Mouse (Mus musculus): Measurements from ENCODE around the gene Evx1. TPM values are rescaled to one million over a fixed set of nuclear protein-coding genes. Genes with fewer than 3 reads are reported as not detected.

Gene Evx1
- total RNA-seq, 2 experiments from 2014 or later = not detected

DNA sequence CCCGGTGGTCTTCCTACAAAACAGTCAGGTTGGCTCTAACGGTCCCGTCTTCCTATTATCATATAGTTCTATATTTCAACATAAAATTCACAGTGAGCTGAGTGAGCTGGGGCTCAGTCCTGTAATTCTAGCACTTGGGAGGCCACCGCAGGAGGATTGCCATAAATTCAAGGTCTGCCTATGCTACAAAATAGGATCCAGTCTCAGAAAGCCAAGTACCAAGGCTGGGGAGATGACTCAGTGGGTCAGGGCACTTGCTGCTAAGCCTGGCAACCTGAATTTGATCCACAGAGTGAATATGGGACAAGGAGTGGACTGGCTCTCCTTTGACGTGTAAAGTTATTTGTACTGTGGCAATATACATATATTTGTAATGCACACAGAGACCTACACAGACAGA is 29.4 kb upstream of the Evx1 start:
- no peak for ATAC-seq (replicated peaks; ENCODE audit: low FRiP score, poor library complexity, severe bottlenecking)

DNA sequence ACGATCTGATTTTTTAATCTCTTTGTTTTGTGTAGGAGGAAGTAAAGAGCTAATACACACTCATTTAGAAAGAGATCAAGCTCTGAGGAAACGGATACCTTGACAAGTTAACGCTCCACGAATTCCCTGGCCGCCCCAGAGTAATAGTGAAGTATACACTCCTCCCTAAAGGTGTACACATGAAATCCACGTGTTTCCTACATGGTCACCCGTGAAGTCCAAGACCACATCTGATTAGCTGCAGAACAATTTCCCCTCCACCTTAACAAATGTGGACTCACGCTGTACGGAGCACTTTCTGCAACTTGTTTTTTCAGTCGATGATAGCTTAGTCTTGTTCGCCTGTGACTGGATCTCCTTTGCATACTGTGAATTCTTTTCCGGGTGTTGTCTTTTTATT is 23.1 kb upstream of the Evx1 start:
- ATAC-seq (replicated peaks; ENCODE audit: low FRiP score, poor library complexity, severe bottlenecking) = no peak

DNA sequence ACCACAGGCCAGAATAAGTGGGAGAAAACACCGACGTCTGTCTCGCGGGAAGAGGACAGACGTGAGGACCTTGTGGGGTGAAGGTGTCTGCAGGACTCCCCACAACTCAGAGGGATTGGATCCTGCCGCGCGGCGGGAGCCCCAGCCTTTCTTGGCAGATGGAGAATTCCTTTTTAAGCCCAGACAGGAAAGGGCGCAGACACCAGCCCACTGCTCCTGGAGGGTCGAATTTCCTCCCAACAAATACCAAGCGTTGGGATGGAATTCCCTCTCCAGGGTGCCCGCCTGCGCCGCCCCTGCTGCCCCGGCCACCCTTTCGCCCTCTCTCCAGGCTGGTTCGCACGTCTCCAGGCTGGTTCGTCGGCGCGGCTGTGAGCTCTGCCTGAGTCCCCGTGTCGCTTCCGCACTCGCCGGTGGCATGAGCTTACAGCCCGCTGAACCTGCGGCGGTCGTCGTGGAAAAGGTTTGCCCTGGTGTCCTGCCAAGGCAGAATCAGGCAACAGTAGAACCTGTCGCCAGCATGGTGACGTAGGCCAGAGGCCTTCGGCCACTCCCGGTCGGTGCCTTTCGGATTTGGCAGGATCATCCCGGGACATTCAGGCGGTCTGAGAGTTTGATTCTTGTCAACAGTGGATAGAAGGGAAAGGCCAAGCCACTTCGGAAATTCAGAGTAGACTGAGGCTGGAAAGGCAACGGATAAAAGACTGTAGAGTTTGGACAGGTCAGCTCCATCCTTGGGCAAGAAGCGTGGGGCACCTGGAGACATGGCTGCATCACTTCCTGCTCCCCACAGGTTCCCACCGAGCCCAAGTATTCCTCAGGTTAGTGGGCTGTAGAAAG is 22.1 kb upstream of the Evx1 start:
- ATAC-seq (replicated peaks; ENCODE audit: low FRiP score, poor library complexity, severe bottlenecking) = no peak

DNA sequence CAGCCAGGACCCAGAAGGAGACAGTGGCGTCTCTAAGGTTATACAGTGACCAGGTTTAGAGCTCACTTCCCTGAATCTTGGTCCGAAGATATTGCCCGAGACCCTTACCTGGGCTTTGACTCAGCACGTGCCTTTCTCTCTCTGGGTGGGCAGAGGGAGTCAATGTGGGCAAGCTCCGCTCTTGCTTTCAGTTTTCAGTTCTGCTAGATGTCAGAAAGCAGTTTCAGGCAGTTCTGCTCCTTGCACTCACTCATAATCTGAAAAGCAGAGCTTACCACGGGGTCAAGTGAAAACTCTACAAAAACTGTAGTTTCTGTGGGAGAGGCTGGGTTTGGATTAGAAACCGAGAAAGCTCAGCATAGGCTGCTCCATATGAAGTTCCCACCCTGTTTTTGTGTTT is 21.0 kb upstream of the Evx1 start:
- no peak for ATAC-seq (replicated peaks; ENCODE audit: low FRiP score, poor library complexity, severe bottlenecking)

DNA sequence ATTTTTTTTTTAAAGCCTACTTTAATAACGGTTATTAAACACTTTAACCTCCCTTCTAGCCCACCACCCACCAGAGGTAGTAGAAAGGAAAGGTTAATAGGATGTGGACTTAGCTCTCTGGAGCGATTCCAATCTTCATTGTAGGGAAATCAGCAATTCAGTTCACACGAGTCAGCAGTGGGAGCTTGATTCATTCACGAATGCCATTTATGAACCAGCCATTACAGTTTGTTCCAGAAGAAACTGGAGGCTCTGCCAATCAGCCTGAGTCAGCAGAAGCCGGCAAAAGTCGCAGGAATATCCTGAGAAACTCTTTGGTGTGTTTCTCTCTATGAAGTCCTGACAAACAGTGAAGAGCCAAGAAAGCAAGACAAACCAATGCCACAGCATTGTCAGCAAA is 18.7 kb upstream of the Evx1 start:
- no peak for ATAC-seq (replicated peaks; ENCODE audit: low FRiP score, poor library complexity, severe bottlenecking)

DNA sequence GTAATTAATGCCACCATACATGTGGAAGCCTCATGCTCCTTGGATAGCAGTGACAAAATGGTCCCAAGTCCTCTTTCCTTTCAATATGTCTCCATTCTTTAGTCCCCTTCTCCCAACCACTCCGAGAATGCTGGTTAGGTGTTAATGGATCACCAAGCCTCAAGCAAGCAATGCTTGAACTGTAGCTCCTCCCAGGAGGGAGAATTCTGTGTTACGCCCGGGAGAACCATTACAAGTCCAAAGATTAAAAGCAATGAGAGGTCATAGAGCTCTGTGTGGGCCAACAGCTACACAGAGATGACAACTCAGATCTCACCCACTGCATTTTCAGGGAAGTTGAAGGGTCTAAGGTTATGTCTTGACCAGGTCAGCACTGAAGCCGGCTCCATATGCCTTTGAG is 14.8 kb upstream of the Evx1 start:
- ATAC-seq (replicated peaks; ENCODE audit: low FRiP score, poor library complexity, severe bottlenecking) = no peak

DNA sequence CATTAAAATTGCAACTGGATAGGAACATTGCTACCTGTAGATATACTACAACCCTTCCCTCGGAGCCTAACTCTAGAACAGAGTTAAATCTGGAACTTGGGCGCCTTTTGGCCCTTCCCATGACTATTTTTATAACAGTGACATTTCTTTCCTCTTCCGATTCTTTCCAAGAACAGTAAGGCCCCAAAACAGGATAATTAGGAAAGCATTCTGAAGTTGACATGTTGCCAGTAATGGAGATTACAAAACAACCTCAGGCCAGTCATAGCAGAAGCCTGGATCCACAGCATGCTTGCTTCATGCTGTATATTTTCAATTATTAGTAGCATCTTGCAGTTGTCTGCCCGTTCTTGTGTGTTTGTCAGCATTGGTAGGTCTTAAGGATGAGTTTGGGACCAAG is 12.5 kb upstream of the Evx1 start:
- no peak for ATAC-seq (replicated peaks; ENCODE audit: low FRiP score, poor library complexity, severe bottlenecking)

DNA sequence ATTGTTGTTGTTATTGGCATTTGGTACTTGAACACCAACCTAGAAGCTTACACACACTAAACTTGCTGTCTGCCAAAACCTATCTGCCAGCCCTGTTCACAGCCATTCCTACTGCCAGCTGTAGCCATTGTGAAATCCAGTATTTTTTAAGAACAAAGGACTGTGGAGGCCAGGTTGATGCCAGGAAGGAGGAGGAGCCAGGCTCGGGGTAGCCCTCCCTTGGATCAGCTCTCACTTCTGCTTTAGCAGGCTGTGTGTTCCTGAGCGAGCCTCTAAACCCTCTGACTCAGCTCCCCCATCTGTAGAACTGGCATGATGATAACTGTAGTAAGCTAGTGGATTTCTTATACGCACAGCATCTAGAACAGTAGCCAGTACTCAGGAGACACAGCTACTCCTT is 9.9 kb upstream of the Evx1 start:
- ATAC-seq (replicated peaks; ENCODE audit: low FRiP score, poor library complexity, severe bottlenecking) = no peak

DNA sequence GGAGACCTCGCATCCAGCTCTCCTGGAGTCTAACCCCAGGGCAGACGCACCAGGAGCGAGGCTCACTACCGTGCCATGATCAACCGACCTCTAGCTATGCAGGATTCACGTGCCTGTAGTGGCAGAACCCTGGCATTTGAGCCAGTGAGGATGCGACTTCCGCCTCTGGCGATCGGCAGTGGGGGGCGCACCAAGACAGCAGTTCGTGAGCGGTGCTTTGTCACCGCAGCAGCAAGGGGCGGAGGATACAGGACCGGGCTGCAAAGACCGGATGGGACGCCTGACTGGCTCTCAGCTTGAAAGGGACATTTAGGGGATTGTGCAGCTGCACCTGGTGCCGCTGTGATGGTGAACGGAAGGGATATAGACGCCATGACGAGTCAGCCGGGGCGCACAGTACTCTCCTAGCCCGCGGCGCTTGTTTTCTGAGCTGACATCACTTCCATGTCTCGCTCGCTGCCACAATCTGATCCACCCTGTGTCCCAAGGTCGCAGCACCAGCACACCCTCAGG is 7.4 kb upstream of the Evx1 start:
- ATAC-seq (replicated peaks; ENCODE audit: low FRiP score, poor library complexity, severe bottlenecking) = no peak

DNA sequence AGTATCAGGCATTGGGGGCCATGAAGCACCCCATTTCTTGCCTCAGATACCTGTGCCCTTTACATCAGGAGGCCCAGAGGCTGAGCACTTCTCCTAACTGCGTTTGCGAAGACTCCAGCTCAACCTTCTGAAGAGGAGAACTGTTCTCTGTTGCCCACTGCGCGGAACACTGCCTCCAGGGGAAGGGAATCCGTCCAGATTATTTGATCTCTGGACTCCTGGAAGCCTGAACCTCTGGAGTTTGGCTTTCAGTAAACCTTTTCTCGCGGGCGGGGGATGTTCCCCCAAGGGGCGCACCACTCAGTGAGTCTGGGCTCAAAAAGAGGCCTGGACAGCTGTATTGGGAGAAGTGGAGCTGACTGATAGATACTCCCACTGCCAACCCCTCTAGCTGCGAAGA is 3.5 kb upstream of the Evx1 start:
- ATAC-seq (replicated peaks; ENCODE audit: low FRiP score, poor library complexity, severe bottlenecking) = no peak

DNA sequence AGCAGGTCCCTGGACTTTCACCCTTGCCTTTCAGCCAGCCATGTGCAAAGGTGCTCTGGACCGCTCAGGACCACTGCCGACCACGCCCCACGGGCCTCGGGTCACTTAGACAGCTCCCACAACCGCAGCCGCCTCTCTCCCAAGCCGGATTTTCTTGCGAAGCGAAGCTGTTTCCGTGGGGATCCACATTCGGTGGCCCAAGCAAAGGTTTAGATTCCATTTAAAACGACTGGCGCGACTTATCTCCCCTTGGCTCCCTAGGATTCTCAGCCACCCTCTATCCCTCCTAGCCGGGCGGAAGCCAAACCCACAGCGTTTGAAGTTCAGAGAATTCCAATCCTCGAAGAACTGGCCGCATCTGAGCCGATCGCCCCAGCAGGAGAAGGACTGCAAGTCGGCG is 2.9 kb upstream of the Evx1 start:
- no peak for ATAC-seq (replicated peaks; ENCODE audit: low FRiP score, poor library complexity, severe bottlenecking)

DNA sequence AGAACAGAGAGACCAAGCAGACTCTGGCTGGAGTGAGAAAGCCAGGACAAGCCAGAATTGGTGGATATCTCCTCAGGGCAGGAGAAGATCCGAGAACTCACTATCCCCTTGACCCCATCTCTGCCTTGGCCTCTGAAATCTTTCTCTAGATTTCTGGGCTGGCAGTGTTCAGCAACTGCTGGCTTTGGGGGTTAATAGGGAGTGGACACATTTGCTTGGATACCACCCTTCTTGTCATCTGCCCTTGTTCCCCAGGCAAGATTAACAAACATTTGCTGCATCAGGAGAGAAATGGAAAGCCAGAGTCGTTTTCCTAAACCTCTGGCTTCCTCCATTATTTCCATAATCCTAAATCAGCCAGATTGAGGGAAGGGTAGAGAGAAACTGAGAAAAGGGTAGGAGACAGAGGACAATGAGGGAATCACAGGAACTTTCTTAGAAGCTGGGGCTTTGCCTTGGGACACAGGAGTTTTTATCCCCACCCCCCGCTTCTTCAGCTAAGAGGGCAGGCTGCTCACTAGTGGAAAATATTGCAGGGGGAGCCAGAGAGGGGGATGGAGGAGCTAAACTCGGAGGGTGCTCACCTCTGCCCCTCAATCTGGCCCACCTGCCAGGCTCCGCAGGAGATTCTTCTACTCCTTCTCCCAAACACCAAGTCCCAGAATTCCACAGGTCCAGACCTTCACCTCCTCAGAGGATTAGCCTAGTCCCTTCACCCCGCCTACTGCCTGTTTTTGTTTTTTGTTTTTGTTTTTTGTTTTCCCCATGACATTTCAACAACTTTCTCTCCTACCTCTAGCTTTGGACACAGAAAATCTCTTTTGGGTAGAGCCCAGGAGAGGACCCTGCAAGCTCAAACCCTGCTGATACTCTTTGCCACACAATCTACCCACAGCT is 1.4 kb upstream of the Evx1 start:
- ATAC-seq (replicated peaks; ENCODE audit: low FRiP score, poor library complexity, severe bottlenecking) = no peak

DNA sequence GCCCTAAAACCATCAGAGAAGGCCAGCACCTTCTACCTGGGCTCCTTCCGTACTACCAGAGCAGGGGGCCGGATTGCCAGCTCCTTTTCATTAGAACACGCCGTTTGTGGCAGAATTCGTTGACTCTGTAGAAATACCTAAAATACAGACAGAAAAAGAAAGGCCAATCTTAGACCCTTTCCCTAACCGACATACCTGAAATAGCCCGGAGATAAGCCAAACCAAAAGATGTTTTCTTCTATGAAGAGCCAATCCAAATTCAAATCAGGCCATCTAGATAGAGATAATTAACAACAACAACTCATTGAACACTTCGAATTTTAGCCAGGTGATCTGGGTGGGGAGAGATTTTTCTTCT is 761 bp upstream of the Evx1 start:
- no peak for ATAC-seq (replicated peaks; ENCODE audit: low FRiP score, poor library complexity, severe bottlenecking)

DNA sequence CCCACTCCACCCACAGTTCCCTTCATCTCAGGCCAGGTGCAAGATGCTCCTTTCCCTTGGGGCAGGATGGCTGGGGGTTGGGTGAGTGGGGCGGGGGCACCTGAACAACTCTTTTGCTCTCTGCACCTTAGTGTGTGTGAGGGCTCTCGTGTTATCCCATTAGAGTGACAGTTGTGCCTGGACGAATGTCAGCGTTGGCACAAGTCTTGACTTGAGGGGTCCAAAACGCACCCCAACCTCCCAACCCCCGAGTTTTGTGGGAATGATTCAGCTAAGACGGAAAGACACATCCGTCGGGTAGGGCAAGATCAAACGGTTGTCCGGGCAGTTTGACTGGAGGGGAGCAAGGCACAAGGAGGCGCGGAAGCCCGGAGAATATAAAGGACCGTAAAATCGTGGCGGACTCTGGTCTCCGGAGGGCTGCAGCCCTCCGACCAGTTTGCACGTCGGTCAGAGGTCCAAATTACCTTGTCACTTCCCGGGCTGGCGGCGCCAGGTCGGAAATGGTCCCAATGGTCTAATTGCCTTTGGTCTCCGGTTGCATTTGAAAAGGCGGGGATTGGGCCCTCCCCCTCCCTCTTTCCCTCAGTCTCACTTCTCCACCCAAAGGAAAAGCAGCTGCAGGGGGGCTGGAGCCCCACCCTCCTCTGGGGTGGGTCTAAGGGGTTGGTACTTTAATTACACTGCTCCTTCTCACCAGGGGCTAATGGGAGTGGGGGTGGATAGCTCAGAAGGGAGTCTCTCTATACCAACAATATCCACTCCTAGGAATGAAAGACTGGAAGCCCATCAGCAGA is 1.2 kb downstream of the Evx1 start:
- ATAC-seq (replicated peaks; ENCODE audit: low FRiP score, poor library complexity, severe bottlenecking) = no peak

DNA sequence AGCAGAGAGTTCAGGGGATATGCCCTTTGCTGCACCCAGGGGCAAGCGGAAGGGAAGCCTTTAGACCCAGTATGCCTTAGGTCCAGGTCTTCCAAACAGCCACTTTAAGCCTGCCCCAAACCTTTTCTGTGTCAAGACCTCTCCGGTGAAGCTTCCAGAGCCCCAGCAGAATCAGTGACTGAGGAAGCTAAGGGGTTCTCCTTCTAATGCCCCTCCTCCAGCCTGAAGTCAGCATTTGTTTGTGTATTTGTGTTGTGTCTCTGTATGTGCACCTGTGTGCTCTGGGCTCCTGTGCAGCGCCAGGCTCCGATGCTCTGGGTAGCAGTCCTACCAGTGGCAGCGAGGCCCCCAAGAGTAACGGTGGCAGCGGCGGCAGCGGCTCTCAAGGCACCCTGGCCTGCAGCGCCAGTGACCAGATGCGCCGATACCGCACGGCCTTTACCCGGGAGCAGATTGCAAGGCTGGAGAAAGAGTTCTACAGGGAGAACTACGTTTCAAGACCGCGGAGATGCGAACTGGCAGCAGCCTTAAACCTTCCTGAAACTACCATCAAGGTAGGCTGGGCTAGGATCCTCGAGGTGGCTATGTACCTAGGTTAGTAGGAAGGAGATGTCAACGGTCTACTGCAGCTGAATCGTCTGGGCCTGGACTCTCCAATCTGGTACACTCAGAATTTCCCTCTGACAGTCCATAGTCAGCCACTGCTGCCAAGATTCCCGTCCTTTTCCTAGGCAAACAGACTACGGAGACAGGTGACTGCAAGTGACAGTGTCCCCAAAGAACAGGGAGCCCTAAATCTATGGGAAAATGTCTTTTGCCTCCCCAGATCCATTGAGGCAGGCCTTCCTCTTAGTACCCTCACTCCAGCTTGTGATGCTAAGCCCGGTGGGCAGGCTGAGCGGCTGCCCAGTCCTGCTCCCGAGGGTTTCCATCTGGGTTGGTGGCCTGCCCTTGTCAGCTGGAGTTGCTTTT is 2.4 kb downstream of the Evx1 start:
- ATAC-seq (replicated peaks; ENCODE audit: low FRiP score, poor library complexity, severe bottlenecking) = no peak

DNA sequence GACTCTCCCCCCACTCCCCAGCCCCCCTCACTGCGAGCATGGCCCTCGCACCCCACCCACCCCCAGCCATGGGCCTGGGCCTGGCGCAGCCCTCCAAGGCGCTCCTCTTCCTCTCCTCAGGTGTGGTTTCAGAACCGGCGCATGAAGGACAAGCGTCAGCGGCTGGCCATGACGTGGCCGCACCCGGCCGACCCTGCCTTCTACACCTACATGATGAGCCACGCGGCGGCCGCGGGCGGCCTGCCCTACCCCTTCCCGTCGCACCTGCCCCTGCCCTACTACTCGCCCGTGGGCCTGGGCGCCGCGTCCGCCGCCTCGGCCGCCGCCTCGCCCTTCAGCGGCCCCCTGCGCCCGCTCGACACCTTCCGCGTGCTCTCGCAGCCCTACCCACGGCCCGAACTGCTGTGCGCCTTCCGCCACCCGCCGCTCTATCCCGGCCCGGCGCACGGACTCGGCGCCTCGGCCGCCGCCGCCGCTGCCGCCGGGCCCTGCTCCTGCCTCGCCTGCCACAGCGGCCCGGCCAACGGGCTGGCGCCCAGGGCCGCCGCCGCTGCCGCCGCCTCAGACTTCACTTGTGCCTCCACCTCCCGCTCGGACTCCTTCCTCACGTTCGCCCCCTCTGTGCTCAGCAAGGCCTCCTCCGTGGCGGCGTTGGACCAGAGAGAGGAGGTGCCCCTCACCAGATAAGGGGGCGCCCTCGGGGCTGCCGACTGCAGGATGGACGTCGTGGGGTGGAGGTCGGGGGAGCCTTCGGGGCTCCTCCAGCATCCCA is 3.3 kb downstream of the Evx1 start:
- no peak for ATAC-seq (replicated peaks; ENCODE audit: low FRiP score, poor library complexity, severe bottlenecking)

DNA sequence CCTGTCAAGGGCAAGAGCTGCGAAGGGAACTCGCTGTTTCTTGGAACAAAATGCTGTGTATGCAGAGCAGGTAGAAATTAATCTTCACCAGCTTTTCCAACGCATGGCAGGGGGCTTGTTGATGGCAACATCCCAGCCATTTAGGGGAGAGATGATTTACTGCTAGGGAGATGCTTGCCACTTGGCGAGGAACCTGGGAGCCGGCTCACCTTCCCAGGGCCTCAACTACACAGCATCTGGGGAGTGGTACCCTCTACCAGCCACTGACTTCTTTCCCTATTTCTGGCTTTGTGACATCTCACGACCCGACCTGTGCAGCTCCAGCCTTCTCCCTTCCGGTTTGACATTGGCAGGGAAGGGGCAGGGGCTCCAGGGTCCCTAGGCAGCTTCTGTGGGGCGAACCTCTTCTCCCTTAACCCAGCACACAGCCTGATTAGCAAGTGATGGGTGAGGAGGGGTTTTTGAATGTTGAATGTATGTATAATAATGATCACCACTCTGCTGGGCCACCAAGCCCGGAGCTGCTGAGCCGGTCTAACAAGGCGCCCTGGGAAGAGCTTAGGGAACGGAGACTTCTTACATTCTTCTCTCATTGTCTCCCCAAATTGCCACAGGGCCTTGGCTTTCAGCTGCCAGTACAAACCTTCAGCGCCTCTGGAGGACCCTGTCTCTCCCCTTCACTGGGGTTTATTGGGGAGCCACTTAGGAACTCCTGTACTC is 4.3 kb downstream of the Evx1 start:
- no peak for ATAC-seq (replicated peaks; ENCODE audit: low FRiP score, poor library complexity, severe bottlenecking)

DNA sequence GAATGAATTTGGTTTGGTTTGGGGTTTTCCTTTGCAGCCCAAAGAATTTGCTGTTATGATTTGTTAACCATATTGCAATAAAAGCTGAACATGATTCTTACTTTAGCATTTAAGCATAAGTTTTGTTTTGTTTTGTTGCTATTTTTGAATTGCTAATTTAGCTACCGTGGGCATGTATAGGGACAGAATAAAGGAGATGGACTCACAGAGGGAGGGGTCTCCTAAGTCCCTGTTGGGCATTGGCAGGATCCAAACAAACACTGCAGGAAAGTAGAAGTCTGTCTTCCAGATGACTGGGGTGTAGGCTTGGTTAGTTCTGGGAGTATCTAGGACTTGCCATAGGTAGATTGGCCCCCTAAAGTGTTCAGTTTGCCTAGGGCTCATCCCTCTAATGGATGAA is 5.0 kb downstream of the Evx1 start:
- ATAC-seq (replicated peaks; ENCODE audit: low FRiP score, poor library complexity, severe bottlenecking) = no peak

All from erythroblast, adult 5-6 weeks (primary cell).